Mouse (Mus musculus): ENCODE measurements around the gene Vat1l. TPM values are rescaled to one million over a fixed set of nuclear protein-coding genes. Genes with fewer than 3 reads are reported as not detected.

Gene Vat1l
- polyA plus RNA-seq, 1 experiment from 2014 or later: 2.5 TPM

Other genes with a start within 250 kb of the Vat1l start
- 15.5 and 19.5 TPM in 2 replicates for gene Nudt7, start 72.1 kb upstream of the Vat1l start, polyA plus RNA-seq (2014; fragmentation: Nextera tagmentation; extraction: Ambion mirVana)
- gene Clec3a, start 212.5 kb downstream of the Vat1l start, polyA plus RNA-seq (2014; fragmentation: Nextera tagmentation; extraction: Ambion mirVana): not detected in 2 replicates
- gene Wwox, start 234.0 kb downstream of the Vat1l start, polyA plus RNA-seq (2014; fragmentation: Nextera tagmentation; extraction: Ambion mirVana): 14.0 and 15.9 TPM in 2 replicates